Mouse (Mus musculus) CH12.LX (cell line): ENCODE results near the gene Prep. TPM values are rescaled to one million over a fixed set of nuclear protein-coding genes. Genes with fewer than 3 reads are reported as not detected.

Experiments used
- DNase-seq: peaks from one replicate; pipeline ENCODE4 v3.0.0-alpha.2; 2013; ENCODE audit errors: extremely low read depth
- H3K27ac ChIP-seq: 2 replicates; pipeline ENCODE4 v1.5.1; 2012; ENCODE audit warnings: low read depth, mild to moderate bottlenecking, control low read depth, moderate library complexity; ENCODE audit not compliant: insufficient read depth
- H3K27me3 ChIP-seq: replicated peaks from 2 replicates; pipeline ENCODE3; 2012; ENCODE audit warnings: inconsistent platforms
- H3K36me3 ChIP-seq, 2 experiments: replicated peaks in 1 of 2; 2 replicates each; pipeline versions ENCODE3 to v1.6.1; 2012; ENCODE audit warnings: inconsistent platforms in 1 of 2, low read length in 1 of 2, mild to moderate bottlenecking in 1 of 2, mixed read lengths in 1 of 2, moderate library complexity in 1 of 2; ENCODE audit not compliant: control insufficient read depth in 1 of 2, insufficient read depth in 1 of 2
- H3K4me1 ChIP-seq, 2 experiments: 2 replicates each; pipeline ENCODE4 v1.6.1; 2012; ENCODE audit warnings: inconsistent platforms in 1 of 2, moderate library complexity in 1 of 2; ENCODE audit not compliant: insufficient read depth in 2 of 2, control insufficient read depth in 1 of 2
- H3K4me2 ChIP-seq: 2 replicates; pipeline ENCODE4 v1.6.1; 2012; ENCODE audit warnings: low read depth, mild to moderate bottlenecking, control low read depth; ENCODE audit not compliant: poor library complexity, insufficient read depth, severe bottlenecking
- H3K4me3 ChIP-seq, 3 experiments: fragments of 150-350 bp in 1 of 3; sonication (generic) in 1 of 3; replicated peaks in 1 of 3; 2 replicates each; pipeline versions ENCODE3 to v1.5.1; 2011 to 2012; ENCODE audit warnings: low read depth in 2 of 3, low read length in 2 of 3, mild to moderate bottlenecking in 2 of 3, moderate library complexity in 2 of 3, control low read depth in 1 of 3, improper control_type of control experiment in 1 of 3, inconsistent platforms in 1 of 3, mixed read lengths in 1 of 3; ENCODE audit not compliant: poor library complexity in 1 of 3
- H3K79me2 ChIP-seq: replicated peaks from 2 replicates; pipeline ENCODE4 v1.6.1; 2012; ENCODE audit warnings: mild to moderate bottlenecking, moderate library complexity; ENCODE audit not compliant: control insufficient read depth, poor library complexity, insufficient read depth, severe bottlenecking; ENCODE audit errors: extremely low read depth
- H3K9ac ChIP-seq: 2 replicates; pipeline ENCODE4 v1.6.1; 2012; ENCODE audit warnings: low read depth, mild to moderate bottlenecking, control low read depth, moderate library complexity; ENCODE audit not compliant: insufficient read depth
- H3K9me3 ChIP-seq: replicated peaks from 2 replicates; pipeline ENCODE3; 2012; ENCODE audit warnings: low read length, inconsistent platforms, mixed read lengths
- BHLHE40 ChIP-seq: IDR thresholded peaks from 2 replicates; pipeline ENCODE4 v1.6.1; 2011; ENCODE audit warnings: mild to moderate bottlenecking, low read depth, low read length, improper control_type of control experiment
- CHD1 ChIP-seq: IDR thresholded peaks from 2 replicates; pipeline ENCODE4 v1.6.1; 2012; ENCODE audit warnings: low read depth, low read length, improper control_type of control experiment, inconsistent platforms
- CHD2 ChIP-seq: IDR thresholded peaks from 2 replicates; pipeline ENCODE4 v1.6.1; 2011; ENCODE audit warnings: low read length, improper control_type of control experiment
- CTCF ChIP-seq, 2 experiments: IDR thresholded peaks in 1 of 2; conservative IDR thresholded peaks in 1 of 2; 2 replicates each; pipeline ENCODE4 v1.5.1; 2011 to 2012; ENCODE audit warnings: low read depth in 2 of 2, low read length in 2 of 2, improper control_type of control experiment in 1 of 2, inconsistent platforms in 1 of 2, mild to moderate bottlenecking in 1 of 2, moderate library complexity in 1 of 2
- E2F4 ChIP-seq: IDR thresholded peaks from 2 replicates; pipeline ENCODE4 v1.6.1; 2011; ENCODE audit warnings: low read depth, low read length, improper control_type of control experiment; ENCODE audit not compliant: insufficient replicate concordance
- ELF1 ChIP-seq: IDR thresholded peaks from 2 replicates; pipeline ENCODE4 v1.6.1; 2014; ENCODE audit warnings: low read depth, mild to moderate bottlenecking, inconsistent platforms, low read length, improper control_type of control experiment
- ETS1 ChIP-seq: conservative IDR thresholded peaks from 2 replicates; pipeline ENCODE4 v1.6.1; 2012; ENCODE audit warnings: low read depth, mild to moderate bottlenecking, inconsistent platforms, low read length, improper control_type of control experiment, moderate library complexity
- GABPA ChIP-seq: IDR thresholded peaks from 2 replicates; pipeline ENCODE4 v1.6.1; 2012; ENCODE audit warnings: low read depth, low read length, improper control_type of control experiment, inconsistent platforms; ENCODE audit not compliant: insufficient replicate concordance
- JUND ChIP-seq: conservative IDR thresholded peaks from 2 replicates; pipeline ENCODE4 v1.6.1; 2011; ENCODE audit warnings: low read depth, low read length, improper control_type of control experiment
- KAT2A ChIP-seq: IDR thresholded peaks from 2 replicates; pipeline ENCODE4 v1.6.1; 2012; ENCODE audit warnings: low read length, improper control_type of control experiment, inconsistent platforms; ENCODE audit not compliant: insufficient replicate concordance
- MAFK ChIP-seq: IDR thresholded peaks from 2 replicates; pipeline ENCODE4 v1.6.1; 2011; ENCODE audit warnings: low read length, improper control_type of control experiment; ENCODE audit not compliant: insufficient replicate concordance
- MAX ChIP-seq: IDR thresholded peaks from 2 replicates; pipeline ENCODE4 v1.6.1; 2011; ENCODE audit warnings: low read length, improper control_type of control experiment
- MAZ ChIP-seq: IDR thresholded peaks from 2 replicates; pipeline ENCODE4 v1.6.1; 2012; ENCODE audit warnings: low read depth, mild to moderate bottlenecking, inconsistent platforms, low read length, improper control_type of control experiment, moderate library complexity
- MEF2A ChIP-seq: IDR thresholded peaks from 2 replicates; pipeline ENCODE4 v1.6.1; 2014; ENCODE audit warnings: low read depth, mild to moderate bottlenecking, inconsistent platforms, low read length, improper control_type of control experiment, borderline replicate concordance
- MYC ChIP-seq: IDR thresholded peaks from 2 replicates; pipeline ENCODE4 v1.6.1; 2011; ENCODE audit warnings: low read depth, mild to moderate bottlenecking, improper control_type of control experiment, low read length
- NELFE ChIP-seq: IDR thresholded peaks from 2 replicates; pipeline ENCODE4 v1.6.1; 2011; ENCODE audit warnings: low read depth, low read length, improper control_type of control experiment
- NRF1 ChIP-seq: IDR thresholded peaks from 2 replicates; pipeline ENCODE4 v1.6.1; 2014; ENCODE audit warnings: low read depth, mild to moderate bottlenecking, inconsistent platforms, low read length, improper control_type of control experiment, moderate library complexity
- PAX5 ChIP-seq: IDR thresholded peaks from 2 replicates; pipeline ENCODE4 v1.6.1; 2012; ENCODE audit warnings: low read length, inconsistent platforms, mixed read lengths
- POLR2A ChIP-seq: IDR thresholded peaks from 2 replicates; pipeline ENCODE4 v1.6.1; 2011; ENCODE audit warnings: low read depth, mild to moderate bottlenecking, improper control_type of control experiment, low read length
- RCOR1 ChIP-seq: conservative IDR thresholded peaks from 2 replicates; pipeline ENCODE4 v1.6.1; 2012; ENCODE audit warnings: low read depth, mild to moderate bottlenecking, inconsistent platforms, low read length, improper control_type of control experiment
- SIN3A ChIP-seq: IDR thresholded peaks from 2 replicates; pipeline ENCODE4 v1.6.1; 2012; ENCODE audit warnings: low read length, improper control_type of control experiment, inconsistent platforms
- SMC3 ChIP-seq: IDR thresholded peaks from 2 replicates; pipeline ENCODE4 v1.6.1; 2011; ENCODE audit warnings: low read depth, low read length, improper control_type of control experiment
- TCF12 ChIP-seq: IDR thresholded peaks from 2 replicates; pipeline ENCODE4 v1.6.1; 2014; ENCODE audit warnings: low read depth, mild to moderate bottlenecking, inconsistent platforms, low read length, improper control_type of control experiment
- UBTF ChIP-seq: IDR thresholded peaks from 2 replicates; pipeline ENCODE4 v1.6.1; 2012; ENCODE audit warnings: low read depth, mild to moderate bottlenecking, inconsistent platforms, low read length, improper control_type of control experiment, moderate library complexity
- ZC3H11A ChIP-seq: IDR thresholded peaks from 2 replicates; pipeline ENCODE4 v1.6.1; 2012; ENCODE audit warnings: low read depth, mild to moderate bottlenecking, inconsistent platforms, low read length, improper control_type of control experiment
- ZKSCAN1 ChIP-seq: IDR thresholded peaks from 2 replicates; pipeline ENCODE4 v1.6.1; 2012; ENCODE audit warnings: low read depth, inconsistent platforms, low read length, improper control_type of control experiment, borderline replicate concordance
- ZMIZ1 ChIP-seq: IDR thresholded peaks from 2 replicates; pipeline ENCODE4 v1.6.1; 2012; ENCODE audit warnings: low read depth, mild to moderate bottlenecking, inconsistent platforms, low read length, improper control_type of control experiment
- dilution Hi-C: fragments of 300-500 bp; cut with MboI; formaldehyde crosslinking; loops from 2 replicates; pipeline ENCODE4 v1.14.3; 2020; ENCODE audit warnings: low sequenced_read_pairs; ENCODE audit not compliant: extremely low pct_unique_long_range_greater_than_20kb, extremely low pct_ligation_motif_present
- in situ Hi-C: fragments of 300-500 bp; cut with MboI; formaldehyde crosslinking; loops from 3 replicates; pipeline ENCODE4 v1.14.3; 2019; ENCODE audit warnings: low sequenced_read_pairs, low pct_ligation_motif_present, low pct_unique_long_range_greater_than_20kb, mixed read lengths
- polyA plus RNA-seq: library from polyadenylated mRNA; unstranded; fragments of >175 nt; gene quantifications from 2 replicates; pipeline ENCODE4 v1.2.1, GENCODE M21; 2012; ENCODE audit warnings: low read depth; ENCODE audit not compliant: insufficient read length
- total RNA-seq, 2 experiments: library from RNA; depleted of rRNA; stranded (reverse); fragments of 300-350 nt in 1 of 2; fragments of >200 nt in 1 of 2; gene quantifications; 2 replicates each; pipeline ENCODE4 v1.2.3; 2012 to 2014

Gene Prep
- total and polyA plus RNA-seq, 3 experiments, result 17.6 to 28.2 (median 25.7) TPM

DNA sequence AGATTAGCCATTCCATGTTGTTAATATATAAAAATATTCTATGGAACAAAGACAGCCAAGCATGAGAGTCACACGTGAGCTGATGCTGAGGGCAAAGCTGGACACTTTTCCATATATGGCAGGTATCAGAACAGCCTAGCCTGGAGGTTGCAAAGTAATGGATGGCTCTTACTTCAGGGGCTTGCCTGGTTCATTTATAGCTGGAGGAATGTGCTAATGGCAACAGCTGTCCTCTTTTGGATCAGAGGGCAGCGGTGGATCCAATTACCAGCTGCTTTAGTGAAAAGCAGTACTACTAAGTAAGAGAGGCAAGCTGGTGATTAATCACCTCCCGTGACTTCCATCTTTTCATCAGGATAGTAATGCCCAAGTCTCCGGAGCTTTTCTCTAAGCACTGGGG is 41.8 kb upstream of the Prep start:
- Histone ChIP-seq H3K9me3 (no peaks in the 10 kb centered on the region), H3K4me2 (no peak overlapping the region)
- no peak for TF ChIP-seq ETS1
- TF ChIP-seq GABPA, result no peak
- TF ChIP-seq BHLHE40, result no peak
- TF ChIP-seq TCF12, result no peak
- no peak for TF ChIP-seq SMC3
- TF ChIP-seq CHD1, result no peak
- TF ChIP-seq JUND, result no peak
- TF ChIP-seq ZC3H11A, result no peak
- no peak for TF ChIP-seq CHD2
- no peak for TF ChIP-seq RCOR1
- TF ChIP-seq CTCF (conservative IDR thresholded peaks at IDR 0.05 in 1 of 2, IDR thresholded peaks at IDR 0.05 in 1 of 2; ENCODE audit: low read depth in 2 of 2, low read length in 2 of 2), result no peak
- TF ChIP-seq, all 38 proteins: peak for 0
- Histone ChIP-seq H3K79me2 (no peaks in the 10 kb centered on the region), H3K9ac (no peak overlapping the region), H3K27me3 (no peaks in the 10 kb centered on the region), H3K4me1 (peaks cover 0 to 3% of the 10 kb centered on the region in 2 experiments; a peak in 1 of 4 replicates), H3K4me3 (no peak overlapping the region), H3K27ac (no peak overlapping the region), H3K36me3 (no peaks in the 10 kb centered on the region)
- dilution Hi-C loops (no loop called here), in situ Hi-C loops (no loop called here)
- DNase-seq, result no peak

DNA sequence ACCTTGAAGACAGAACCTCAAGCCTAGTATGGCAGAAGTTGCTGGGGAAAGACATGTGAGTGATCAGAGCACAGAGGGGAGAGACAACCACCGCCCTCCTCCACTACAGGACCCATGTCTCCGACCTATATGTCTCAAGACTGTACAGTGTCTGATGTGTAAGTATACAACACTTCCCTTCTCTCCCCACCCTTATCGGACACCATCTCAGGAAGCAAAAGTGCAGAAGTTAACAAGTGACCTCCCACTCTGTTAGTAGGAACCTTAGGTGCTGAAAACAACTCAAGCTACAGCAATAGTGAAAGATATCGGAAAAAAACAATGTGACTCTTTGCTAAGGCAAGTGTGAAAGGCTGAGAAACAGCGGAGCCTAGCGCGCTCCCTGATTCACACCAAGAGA is 40.1 kb upstream of the Prep start:
- Histone ChIP-seq H3K9me3 (no peaks in the 10 kb centered on the region), H3K4me1 (no peaks in the 10 kb centered on the region), H3K27ac (no peak overlapping the region), H3K27me3 (no peaks in the 10 kb centered on the region), H3K36me3 (no peaks in the 10 kb centered on the region), H3K4me2 (no peak overlapping the region), H3K79me2 (no peaks in the 10 kb centered on the region), H3K4me3 (no peak overlapping the region), H3K9ac (no peak overlapping the region)
- dilution Hi-C loops (no loop called here), in situ Hi-C loops (no loop called here)
- no peak for TF ChIP-seq E2F4
- TF ChIP-seq NRF1, result no peak
- TF ChIP-seq MAFK, result no peak
- no peak for TF ChIP-seq CHD1
- TF ChIP-seq ELF1, result no peak
- TF ChIP-seq ZKSCAN1, result no peak
- TF ChIP-seq PAX5, result no peak
- TF ChIP-seq SIN3A, result no peak
- no peak for TF ChIP-seq MAZ
- no peak for TF ChIP-seq KAT2A
- TF ChIP-seq ETS1, result no peak
- TF ChIP-seq ZC3H11A, result no peak
- TF ChIP-seq POLR2A, result no peak
- TF ChIP-seq JUND, result no peak
- no peak for TF ChIP-seq MAX
- TF ChIP-seq MEF2A, result no peak
- no peak for TF ChIP-seq ZMIZ1
- no peak for TF ChIP-seq NELFE
- TF ChIP-seq MYC, result no peak
- TF ChIP-seq UBTF, result no peak
- DNase-seq, result no peak
